22 mouse cellular contexts compared by ENCODE assay signal in genomic region chr6:39472837-39473236, GRCm38 (mm10). TPM values are rescaled to one million over a fixed set of nuclear protein-coding genes. Genes with fewer than 3 reads are reported as not detected.
A peak's percentile ranks its signal among the peaks of the same experiment; 100 is the strongest.
DNase-seq lines count a peak whose midpoint lies in the region; ATAC-seq and TF ChIP-seq lines count a peak whose summit lies in the region.
"Had no signal": no experiment of that assay in that cellular context is flagged by ENCODE, and none has a peak within 500 bp of the region (broad histone marks: within the 10 kb centered on the region; RNA-seq: fewer than 3 reads in every experiment).

No protein-coding gene starts in this region.

- 0 out of 2 replicates have a peak overlapping the region, but pooled peaks have one; percentile 17 for H3K27ac ChIP-seq in embryonic facial prominence, embryonic 12.5 days
- H3K27ac ChIP-seq: heart, embryonic 10.5 days; hindbrain, embryonic 12.5 days had no signal

- TF ChIP-seq CTCF in E14TG2a.4 (conservative IDR thresholded peaks at IDR 0.05; ENCODE audit: low read length): no peak

- 0 out of 2 replicates have a peak overlapping the region, but pooled peaks have one; percentile 20 for H3K4me3 ChIP-seq in E14TG2a.4 (replicated peaks; ENCODE audit: low read length)
- no peak overlapping the region for H3K4me3 ChIP-seq in embryonic facial prominence, embryonic 12.5 days
- H3K4me3 ChIP-seq: embryonic facial prominence, embryonic 15.5 days; heart, embryonic 10.5 days; hindbrain, embryonic 12.5 days had no signal

- peaks cover 84% of the 10 kb centered on the region for H3K4me1 ChIP-seq in E14TG2a.4 (replicated peaks; ENCODE audit: low read depth, low read length)
- peaks cover 28% of the 10 kb centered on the region for H3K4me1 ChIP-seq in embryonic facial prominence, embryonic 12.5 days
- H3K4me1 ChIP-seq: hindbrain, embryonic 12.5 days had no signal

- no peaks in the 10 kb centered on the region for H3K9me3 ChIP-seq in E14TG2a.4 (ENCODE audit: low read length)
- H3K9me3 ChIP-seq in embryonic facial prominence, embryonic 12.5 days: no peaks in the 10 kb centered on the region
- H3K9me3 ChIP-seq: embryonic facial prominence, embryonic 15.5 days; heart, embryonic 10.5 days; hindbrain, embryonic 12.5 days had no signal

- no peak overlapping the region for H3K9ac ChIP-seq in embryonic facial prominence, embryonic 12.5 days
- H3K9ac ChIP-seq: embryonic facial prominence, embryonic 15.5 days; hindbrain, embryonic 12.5 days had no signal

- peak; percentile 65 for DNase-seq in 3T3-L1 (ENCODE audit: low read depth, low spot score)
- DNase-seq in yolk sac, embryonic 10.5 days (ENCODE audit: low spot score): peak; percentile 21
- DNase-seq in layer of hippocampus, postnatal 25 days (ENCODE audit: extremely low spot score in 1 of 2, low spot score in 1 of 2): no peak
- no peak for DNase-seq in frontal cortex, postnatal 14 days (ENCODE audit: low spot score in 2 of 2)
- DNase-seq: B cell, adult 2 months; cerebellum, adult 11-12 months; cerebellum, adult 9-10 months; cerebellum, postnatal 25 days; gastrocnemius, postnatal 36 days; heart, adult 11 months; heart, postnatal 10 days; heart, postnatal 4 days had no signal

- 36% methylated on average over 5 of the region's 5 CpGs for WGBS in embryonic facial prominence, embryonic 12.5 days

- H3K36me3 ChIP-seq in E14TG2a.4 (ENCODE audit: insufficient read depth, low read length): peaks cover 30% of the 10 kb centered on the region
- peaks cover 47% of the 10 kb centered on the region for H3K36me3 ChIP-seq in embryonic facial prominence, embryonic 12.5 days

- no peak overlapping the region for H3K4me2 ChIP-seq in embryonic facial prominence, embryonic 12.5 days (replicated peaks)
- H3K4me2 ChIP-seq: embryonic facial prominence, embryonic 15.5 days; hindbrain, embryonic 12.5 days had no signal

- no peaks in the 10 kb centered on the region for H3K27me3 ChIP-seq in E14TG2a.4 (ENCODE audit: insufficient read depth, low read length)
- no peaks in the 10 kb centered on the region for H3K27me3 ChIP-seq in embryonic facial prominence, embryonic 12.5 days
- H3K27me3 ChIP-seq: embryonic facial prominence, embryonic 15.5 days; hindbrain, embryonic 12.5 days had no signal

- no peak for ATAC-seq in embryonic facial prominence, embryonic 12.5 days (ENCODE audit: insufficient number of reproducible peaks, insufficient read depth, low FRiP score, low TSS enrichment)
- ATAC-seq: activated CD4-positive, CD25-positive, alpha-beta regulatory T cell, adult 4 months; CD4-positive, CD25-positive, alpha-beta regulatory T cell, adult 4 months; forebrain, embryonic 16.5 days; hindbrain, embryonic 16.5 days; inflammation-experienced regulatory T-cells, adult 6 months had no signal

RNA-seq across cellular contexts. Expression of gene Mkrn1, which starts 52.6 kb away (rescaled TPM):
- 56.4 and 59.0 TPM in 2 replicates for polyA plus RNA-seq in embryonic facial prominence, embryonic 12.5 days (2016; fragmentation: Nextera tagmentation; extraction: Ambion mirVana)
- 100 to 1,000 TPM; 131 to 144 TPM for total RNA-seq in layer of hippocampus, postnatal 25 days (2021)

Comparison
In these comparisons a context has a peak if more than half of its experiments do, and no peak if none do; other contexts are left out.
1. DNase-seq: peak in 3T3-L1 (single experiment) and yolk sac, embryonic 10.5 days (single experiment); none in layer of hippocampus, postnatal 25 days (0 of 2) and frontal cortex, postnatal 14 days (0 of 2).